Mouse (Mus musculus) embryonic facial prominence, embryonic 14.5 days (tissue): ENCODE measurements at regions not wholly inside any gene's neighbourhood (a gene's known extent, or its start where the extent isn't known, plus 50 kb on each side); places are given as distances from the start of the nearest gene placed in this dataset.

Experiments
- ATAC-seq: fragments of 200-750 bp; cut with Nextera tagmentation; 2 replicates; pipeline ENCODE4 v1.8.0; 2017; ENCODE audit warnings: low read depth, moderate number of reproducible peaks, moderate TSS enrichment
- DNase-seq: peaks from one replicate; pipeline ENCODE4 v3.0.0-alpha.2; 2015; ENCODE audit warnings: low spot score
- H3K27ac ChIP-seq: fragments of 300-500 bp; sonication (generic); replicated peaks from 2 replicates; pipeline ENCODE4 v1.5.1; 2014; ENCODE audit warnings: low read depth, mild to moderate bottlenecking, low read length, moderate library complexity
- H3K27me3 ChIP-seq: fragments of 300-500 bp; sonication (generic); replicated peaks from 2 replicates; pipeline ENCODE4 v1.6.1; 2014; ENCODE audit warnings: low read length; ENCODE audit not compliant: control insufficient read depth, insufficient read depth
- H3K36me3 ChIP-seq: fragments of 300-500 bp; sonication (generic); 2 replicates; pipeline ENCODE4 v1.6.1; 2014; ENCODE audit warnings: low read length, mixed read lengths; ENCODE audit not compliant: control insufficient read depth, insufficient read depth
- H3K4me1 ChIP-seq: fragments of 300-500 bp; sonication (generic); 2 replicates; pipeline ENCODE4 v1.6.1; 2014; ENCODE audit warnings: antibody characterized with exemption, low read length; ENCODE audit not compliant: control insufficient read depth, insufficient read depth
- H3K4me2 ChIP-seq: fragments of 300-500 bp; sonication (generic); 2 replicates; pipeline ENCODE4 v1.6.1; 2014; ENCODE audit warnings: low read depth, mild to moderate bottlenecking, low read length, moderate library complexity, mixed read lengths
- H3K4me3 ChIP-seq: fragments of 300-500 bp; sonication (generic); 2 replicates; pipeline ENCODE4 v1.5.1; 2014; ENCODE audit warnings: low read depth, mild to moderate bottlenecking, low read length
- H3K9ac ChIP-seq: fragments of 300-500 bp; sonication (generic); 2 replicates; pipeline ENCODE4 v1.6.1; 2014; ENCODE audit warnings: low read depth, mild to moderate bottlenecking, low read length, moderate library complexity, mixed read lengths
- H3K9me3 ChIP-seq: fragments of 300-500 bp; sonication (generic); 2 replicates; pipeline ENCODE4 v1.6.1; 2016; ENCODE audit warnings: low read length; ENCODE audit not compliant: control insufficient read depth
- WGBS: fragments of 180-500 bp; shearing (Covaris S2); extraction: QIAGEN DNeasy Blood & Tissue Kit; methylation state at CpG from one replicate; pipeline ENCODE4 v1.1.7; 2014; 5-methylcytosine and 5-hydroxymethylcytosine counted together

GRCm38 (mm10) chr13:44407307-44407706 is 322.0 kb upstream of the Jarid2 start:
- H3K4me1 ChIP-seq: 0 out of 2 replicates have a peak, but pooled peaks cover 11% of the 10 kb centered on the region
- H3K9me3 ChIP-seq: no peaks in the 10 kb centered on the region
- DNase-seq (no peak), ATAC-seq (no peak)
- H3K36me3 ChIP-seq: no peaks in the 10 kb centered on the region
- H3K9ac ChIP-seq: no peak overlapping the region
- H3K4me2 ChIP-seq: no peak overlapping the region
- no peak overlapping the region for H3K4me3 ChIP-seq
- 76% methylated on average over 2 of the region's 2 CpGs for WGBS
- H3K27ac ChIP-seq: no peak overlapping the region
- no peaks in the 10 kb centered on the region for H3K27me3 ChIP-seq

GRCm38 (mm10) chr13:44408619-44408959 is 320.7 kb upstream of the Jarid2 start:
- no peak for DNase-seq
- H3K36me3 ChIP-seq: no peaks in the 10 kb centered on the region
- H3K27me3 ChIP-seq: no peaks in the 10 kb centered on the region
- no peak overlapping the region for H3K4me3 ChIP-seq
- no peak overlapping the region for H3K9ac ChIP-seq
- H3K4me2 ChIP-seq: no peak overlapping the region
- H3K9me3 ChIP-seq: no peaks in the 10 kb centered on the region
- H3K27ac ChIP-seq: no peak overlapping the region
- WGBS: 72% methylated on average over 6 of the region's 6 CpGs
- H3K4me1 ChIP-seq: 0 out of 2 replicates have a peak, but pooled peaks cover 11% of the 10 kb centered on the region
- ATAC-seq: no peak

GRCm38 (mm10) chr13:44408960-44409719 is 320.1 kb upstream of the Jarid2 start:
- Histone ChIP-seq H3K36me3 (no peaks in the 10 kb centered on the region), H3K27ac (no peak overlapping the region), H3K9ac (no peak overlapping the region), H3K27me3 (no peaks in the 10 kb centered on the region), H3K4me1 (0 out of 2 replicates have a peak, but pooled peaks cover 11% of the 10 kb centered on the region), H3K4me2 (no peak overlapping the region), H3K4me3 (no peak overlapping the region), H3K9me3 (no peaks in the 10 kb centered on the region)
- DNase-seq: peak; percentile 70
- WGBS: 49% methylated on average over 14 of the region's 14 CpGs
- ATAC-seq: 0 out of 2 replicates have a peak, but pooled peaks have one; percentile 33

GRCm38 (mm10) chr13:44409720-44410047 is 319.6 kb upstream of the Jarid2 start:
- no peaks in the 10 kb centered on the region for H3K27me3 ChIP-seq
- no peak overlapping the region for H3K27ac ChIP-seq
- H3K4me3 ChIP-seq: no peak overlapping the region
- 73% methylated on average over 5 of the region's 5 CpGs for WGBS
- no peaks in the 10 kb centered on the region for H3K9me3 ChIP-seq
- no peak for ATAC-seq
- H3K4me2 ChIP-seq: no peak overlapping the region
- H3K4me1 ChIP-seq: 0 out of 2 replicates have a peak, but pooled peaks cover 11% of the 10 kb centered on the region
- no peaks in the 10 kb centered on the region for H3K36me3 ChIP-seq
- no peak overlapping the region for H3K9ac ChIP-seq
- no peak for DNase-seq

- H3K36me3 ChIP-seq: no peaks in the 10 kb centered on the region
- peaks cover 14% of the 10 kb centered on the region; the same call in 1 of the 2 replicates for H3K4me1 ChIP-seq
- H3K27ac ChIP-seq: no peak overlapping the region
- DNase-seq (no peak), ATAC-seq (no peak)
- H3K4me3 ChIP-seq: no peak overlapping the region
- WGBS: 88% methylated on average over 2 of the region's 2 CpGs
- no peaks in the 10 kb centered on the region for H3K9me3 ChIP-seq
- no peaks in the 10 kb centered on the region for H3K27me3 ChIP-seq
- no peak overlapping the region for H3K4me2 ChIP-seq
- H3K9ac ChIP-seq: no peak overlapping the region
These were observed 317.3 kb upstream of the Jarid2 start for GRCm38 (mm10) chr13:44411781-44412496.

GRCm38 (mm10) chr13:44413305-44413704 is 316.0 kb upstream of the Jarid2 start:
- ATAC-seq: no peak

GRCm38 (mm10) chr13:44415971-44416370 is 313.3 kb upstream of the Jarid2 start:
- WGBS: 69% methylated on average over 7 of the region's 7 CpGs
- no peaks in the 10 kb centered on the region for H3K9me3 ChIP-seq
- no peak overlapping the region for H3K4me3 ChIP-seq
- H3K4me2 ChIP-seq: no peak overlapping the region
- H3K4me1 ChIP-seq: peaks cover 21% of the 10 kb centered on the region
- no peaks in the 10 kb centered on the region for H3K36me3 ChIP-seq
- no peak overlapping the region for H3K27ac ChIP-seq
- ATAC-seq (no peak), DNase-seq (no peak)
- no peak overlapping the region for H3K9ac ChIP-seq
- no peaks in the 10 kb centered on the region for H3K27me3 ChIP-seq

More at GRCm38 (mm10) chr13:44413305-44413704, 316.0 kb upstream of the Jarid2 start:
- H3K27ac ChIP-seq: no peak overlapping the region
- 53% methylated on average over 9 of the region's 9 CpGs for WGBS
- no peaks in the 10 kb centered on the region for H3K9me3 ChIP-seq
- H3K4me2 ChIP-seq: no peak overlapping the region
- peaks cover 18% of the 10 kb centered on the region; the same call in 1 of the 2 replicates for H3K4me1 ChIP-seq
- no peaks in the 10 kb centered on the region for H3K36me3 ChIP-seq
- no peak overlapping the region for H3K9ac ChIP-seq
- H3K4me3 ChIP-seq: no peak overlapping the region
- H3K27me3 ChIP-seq: no peaks in the 10 kb centered on the region
- DNase-seq: no peak

- peak overlapping the region; percentile 31 for H3K4me2 ChIP-seq
- DNase-seq (peak; percentile 63), ATAC-seq (no peak)
- H3K27ac ChIP-seq: no peak overlapping the region
- no peak overlapping the region for H3K4me3 ChIP-seq
- H3K9ac ChIP-seq: no peak overlapping the region
- no peaks in the 10 kb centered on the region for H3K36me3 ChIP-seq
- 10% methylated on average over 8 of the region's 8 CpGs for WGBS
- no peaks in the 10 kb centered on the region for H3K9me3 ChIP-seq
- no peaks in the 10 kb centered on the region for H3K27me3 ChIP-seq
- peaks cover 21% of the 10 kb centered on the region for H3K4me1 ChIP-seq
These were observed 312.3 kb upstream of the Jarid2 start for GRCm38 (mm10) chr13:44416986-44417385.
